Mouse (Mus musculus) left cerebral cortex, adult 18-20 months (tissue): ENCODE results near the gene Cpm. TPM values are rescaled to one million over a fixed set of nuclear protein-coding genes. Genes with fewer than 3 reads are reported as not detected.
"Not testable (repeated sequence)": the region's sequence is repeated elsewhere in the genome, so short reads cannot be mapped to it uniquely, and the experiment has no call there.

Source experiments
- DNase-seq, 2 experiments: peaks; one replicate each; pipeline ENCODE4 v3.0.0; 2021 to 2022; ENCODE audit warnings: low spot score in 2 of 2, mixed read lengths in 1 of 2
- total RNA-seq, 2 experiments: library from RNA; stranded (reverse); gene quantifications; 2 replicates each; pipeline ENCODE4 v1.2.3; 2021

Cpm gene
- total RNA-seq, 2 experiments from 2014 or later, result 4.2 TPM

DNA sequence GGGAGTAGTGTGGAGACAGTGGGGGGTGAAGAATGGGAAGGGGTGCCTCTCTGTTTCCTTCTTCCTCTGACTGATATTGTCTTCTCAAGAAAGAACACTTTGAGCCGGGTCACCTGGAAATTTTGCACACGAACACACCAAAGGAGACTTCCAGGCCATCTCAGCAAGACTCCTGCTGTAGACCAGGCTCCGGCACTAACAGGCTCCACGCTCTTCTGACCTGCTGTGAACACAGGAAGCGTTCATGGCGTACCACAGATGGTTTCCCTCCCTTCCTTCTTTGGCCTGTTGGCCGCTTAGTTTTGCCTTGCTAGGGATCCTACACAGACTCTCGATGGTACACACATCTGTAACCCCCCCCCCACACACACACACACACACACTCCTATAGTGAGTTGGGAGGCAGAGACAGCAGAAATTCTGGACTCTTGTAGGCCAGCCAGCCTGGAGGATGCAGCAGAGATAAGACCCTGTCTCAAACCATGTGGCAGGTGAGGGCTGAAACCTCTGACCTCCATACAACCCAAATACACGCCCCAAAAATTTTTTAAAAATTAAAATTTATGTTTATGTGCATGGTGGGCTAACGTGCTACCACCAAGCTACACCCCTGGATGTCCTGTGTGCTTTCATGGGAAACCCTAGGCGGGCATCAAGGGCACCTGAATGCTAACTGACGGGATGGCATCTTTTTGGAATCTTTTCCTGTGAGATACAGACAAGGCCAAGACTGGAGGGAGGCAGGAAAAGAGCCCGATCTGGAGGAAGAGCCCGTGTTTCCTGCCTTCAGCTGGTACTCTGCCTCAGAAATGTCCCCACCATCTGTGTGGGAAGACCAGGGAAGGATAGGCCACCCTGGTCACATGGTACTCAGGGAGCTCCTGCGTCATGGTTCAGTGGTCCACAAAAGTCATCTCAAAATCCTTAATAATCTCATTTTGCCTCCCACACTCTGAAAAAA lies 23.7 kb upstream of the Cpm start:
- no peak for DNase-seq

DNA sequence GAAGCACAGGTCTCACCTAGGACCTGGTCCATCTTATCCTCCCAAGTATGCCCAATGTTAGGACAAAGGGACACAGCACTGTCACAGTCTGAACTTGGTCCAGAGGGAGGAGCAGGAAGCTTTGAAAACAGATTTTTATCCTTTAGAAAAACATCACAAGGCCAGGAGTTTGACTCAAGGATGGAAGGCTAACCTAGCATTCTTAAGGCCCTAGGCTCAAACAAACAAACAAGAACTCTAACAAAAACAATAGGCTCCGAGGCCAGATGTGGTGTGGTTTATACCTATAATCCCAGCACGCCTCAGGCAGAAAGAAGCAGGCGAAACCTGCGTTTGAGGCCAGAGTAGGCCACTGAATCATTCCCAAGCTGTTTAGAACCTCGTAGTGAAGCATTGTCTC lies 22.9 kb upstream of the Cpm start:
- no peak for DNase-seq

DNA sequence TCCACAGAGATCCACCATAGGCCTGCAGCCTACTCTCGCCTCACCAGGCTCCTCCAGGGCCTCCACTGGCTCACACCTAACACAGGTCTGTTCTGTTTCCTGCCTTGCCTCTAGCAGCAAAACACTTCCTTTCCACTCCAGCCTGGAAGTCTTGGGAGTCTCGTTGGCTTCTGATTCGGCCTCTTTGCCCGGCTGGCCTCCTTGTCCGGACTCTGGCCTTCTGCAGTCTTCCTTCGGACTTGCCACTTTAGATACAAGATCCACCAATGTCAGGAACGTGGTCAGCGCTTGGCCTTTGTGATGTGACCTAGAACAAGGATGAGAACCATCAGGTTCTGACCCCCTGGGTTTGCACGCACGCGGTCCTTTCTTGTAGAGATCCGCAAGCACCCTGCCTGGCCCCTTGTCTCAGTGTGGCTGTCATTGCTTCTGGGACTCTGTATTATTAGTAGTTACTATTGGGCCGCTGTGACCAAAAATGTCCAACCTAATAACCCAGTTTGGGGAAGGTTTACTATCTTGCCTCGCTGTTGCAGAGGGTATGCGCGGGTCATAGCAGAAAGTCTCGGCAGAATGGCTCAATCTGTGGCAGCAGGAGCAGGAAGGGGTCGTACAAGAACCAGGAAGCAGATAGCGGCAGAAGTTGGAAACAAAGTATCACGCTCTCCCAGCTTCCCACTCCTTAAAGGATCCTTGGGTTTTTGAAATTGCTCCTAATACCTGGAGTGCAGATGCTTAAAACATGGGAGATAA lies 22.1 kb upstream of the Cpm start:
- DNase-seq, result no peak

DNA sequence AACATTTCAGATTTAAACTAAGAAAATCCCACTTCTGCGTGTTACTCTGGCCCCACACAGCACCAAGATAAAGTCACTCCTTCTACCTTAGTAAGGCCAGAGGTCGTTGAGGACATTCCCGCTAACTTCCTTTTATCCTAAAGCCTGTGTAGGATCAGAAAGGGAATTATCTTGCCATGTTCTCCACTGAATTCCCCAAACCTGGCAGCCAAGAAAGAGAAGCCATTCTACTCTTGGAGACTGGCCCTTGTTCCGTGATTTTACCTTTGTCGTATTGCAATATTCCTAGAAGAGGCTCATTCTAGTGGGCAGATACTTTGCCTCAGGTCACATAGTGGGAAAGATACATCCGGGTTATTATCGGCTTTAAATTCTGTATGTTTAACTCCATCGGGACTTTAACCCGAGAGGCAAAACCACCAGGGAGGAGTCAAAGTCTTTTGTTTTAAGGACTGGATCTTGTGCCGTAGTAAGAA lies 21.5 kb upstream of the Cpm start:
- DNase-seq, result no peak

DNA sequence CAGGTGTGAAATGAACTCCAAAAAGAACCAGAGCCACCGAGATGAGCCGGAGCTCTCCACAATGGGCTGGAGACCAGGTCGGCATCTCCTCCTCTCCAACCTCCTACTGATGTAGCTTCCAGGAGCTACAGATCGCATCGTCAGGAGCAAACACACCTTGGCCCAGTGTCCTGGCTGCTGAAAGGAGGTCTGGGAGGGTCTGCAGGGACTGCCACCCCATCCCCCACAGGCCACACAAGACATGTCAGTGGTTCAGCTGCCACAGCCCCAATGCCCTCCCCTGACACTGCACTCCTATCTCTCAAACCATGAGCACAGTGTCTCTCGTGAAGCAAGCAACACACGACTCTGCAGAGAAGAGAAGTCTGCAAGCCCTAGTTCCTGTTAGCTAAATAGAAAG lies 20.8 kb upstream of the Cpm start:
- no peak for DNase-seq

DNA sequence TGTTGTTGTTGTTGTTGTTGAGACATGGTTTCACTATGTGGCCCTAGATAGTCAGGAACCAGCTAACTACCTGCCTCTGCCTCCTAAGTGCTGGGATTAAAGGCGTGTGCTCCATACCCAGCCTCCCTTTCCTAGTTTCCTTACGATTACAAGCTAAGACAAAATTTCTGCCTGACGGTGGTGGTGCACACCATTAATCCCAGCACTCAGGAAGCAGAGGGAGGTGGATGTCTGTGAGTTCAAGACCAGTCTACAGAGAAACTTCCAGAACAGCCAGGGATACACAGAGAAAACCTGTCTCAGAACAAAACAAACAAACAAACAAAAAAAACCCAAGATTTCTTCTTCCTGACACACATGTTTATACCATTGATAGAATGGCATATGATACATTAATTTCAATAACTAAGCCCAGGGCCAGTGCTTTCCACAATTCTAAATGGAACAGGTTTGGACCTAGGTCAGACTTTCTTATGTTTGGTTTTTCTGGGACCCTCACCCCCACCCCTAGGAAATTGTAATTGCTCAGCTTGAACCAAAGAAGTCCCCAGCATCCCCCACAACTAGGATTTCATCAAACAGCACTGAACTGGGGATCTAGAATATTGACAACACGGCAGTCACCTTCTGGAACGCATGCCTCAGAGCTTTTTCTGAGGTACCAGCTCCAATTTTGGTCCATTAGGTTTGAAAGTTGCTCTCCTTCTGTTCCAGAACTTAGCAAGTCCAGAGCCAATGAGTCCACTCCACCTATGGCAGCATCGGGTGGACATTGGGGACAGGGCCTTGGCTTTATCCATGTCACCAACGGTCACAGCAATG lies 20.1 kb upstream of the Cpm start:
- no peak for DNase-seq

DNA sequence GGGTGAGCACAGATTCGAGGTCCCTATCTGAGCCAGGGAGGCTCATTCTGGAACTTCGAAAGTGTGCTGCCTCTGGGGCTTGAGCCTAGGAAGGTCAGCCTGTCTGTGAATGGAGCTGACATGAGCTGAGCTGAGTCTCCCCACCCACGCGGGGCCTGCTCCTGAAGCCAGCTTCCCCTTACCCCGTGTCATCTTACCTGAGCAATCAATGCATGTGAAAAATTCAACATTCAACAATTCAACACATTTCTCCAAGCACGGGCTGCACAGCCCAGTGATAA lies 19.6 kb upstream of the Cpm start:
- no peak for DNase-seq

DNA sequence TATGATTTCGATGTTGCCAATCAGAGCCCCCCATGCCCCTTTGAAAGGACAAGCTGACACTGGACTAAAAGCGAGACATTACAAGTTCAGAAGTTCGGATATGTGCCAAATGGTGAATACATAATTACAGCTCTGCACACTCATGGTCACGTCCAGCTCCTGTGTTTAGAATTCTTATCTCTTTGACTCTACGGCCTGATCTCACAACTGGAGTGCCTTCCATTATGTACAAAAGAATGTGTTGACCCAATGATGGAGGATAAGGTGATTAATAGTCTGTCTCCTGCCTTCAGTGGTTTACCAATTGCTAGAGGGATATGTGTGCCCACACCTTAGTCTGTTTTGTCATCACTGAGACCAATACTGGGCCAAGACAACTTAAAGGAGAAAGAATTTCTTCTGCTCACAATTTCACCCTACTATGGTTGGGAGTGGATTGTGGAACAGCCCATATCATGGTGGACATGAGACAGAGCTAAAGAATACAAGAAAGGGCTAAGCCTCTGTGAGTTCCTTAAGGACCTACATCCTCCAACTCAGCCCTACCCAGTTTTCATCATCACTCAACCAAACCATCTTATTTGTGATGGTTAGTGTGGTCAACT lies 19.0 kb upstream of the Cpm start:
- DNase-seq, result no peak

DNA sequence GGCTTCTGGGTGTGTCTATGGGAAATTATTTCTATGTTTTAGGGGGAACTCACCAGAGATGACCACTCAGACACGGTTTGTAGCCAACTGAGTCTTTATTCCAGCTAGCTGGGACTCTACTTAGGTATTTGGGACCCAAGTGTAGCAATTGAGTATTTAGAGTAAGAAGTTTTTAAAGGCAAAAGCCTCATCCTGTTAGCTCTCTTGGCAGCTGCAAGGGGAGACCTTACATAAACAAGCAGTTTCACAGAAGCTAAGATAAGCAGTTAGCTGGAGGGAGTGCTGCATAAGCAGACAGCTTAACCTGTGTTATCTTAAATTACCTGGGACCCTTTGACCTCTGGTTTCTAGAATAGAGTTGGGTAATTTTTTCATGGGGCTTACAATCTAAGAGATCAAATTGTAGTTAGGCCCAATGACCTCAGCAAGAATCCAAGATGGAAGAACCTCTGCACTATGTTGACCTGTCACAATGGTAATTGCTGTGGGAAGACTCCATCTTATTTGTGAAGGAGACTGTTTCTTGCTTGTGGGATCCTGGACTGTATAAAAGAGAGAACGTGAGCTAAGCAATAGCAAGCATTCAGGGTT lies 18.4 kb upstream of the Cpm start:
- DNase-seq, result no peak

DNA sequence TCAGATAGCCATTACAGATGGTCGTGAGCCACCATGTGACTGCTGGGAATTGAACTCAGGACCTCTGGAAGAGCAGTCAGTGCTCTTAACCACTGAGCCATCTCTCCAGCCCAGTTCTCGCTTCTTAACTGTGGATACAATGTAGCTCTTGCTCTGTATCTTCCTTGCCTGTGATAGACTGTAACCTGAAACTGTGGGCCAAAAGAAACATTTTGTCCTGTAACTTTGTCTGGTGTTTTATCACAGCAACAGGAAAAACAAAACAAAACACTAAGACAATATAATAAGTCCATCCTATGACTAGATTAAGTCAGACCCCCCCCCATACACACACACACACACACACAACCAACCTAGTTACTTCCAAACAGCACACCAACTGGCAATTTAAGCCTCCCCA lies 17.8 kb upstream of the Cpm start:
- DNase-seq, result no peak

DNA sequence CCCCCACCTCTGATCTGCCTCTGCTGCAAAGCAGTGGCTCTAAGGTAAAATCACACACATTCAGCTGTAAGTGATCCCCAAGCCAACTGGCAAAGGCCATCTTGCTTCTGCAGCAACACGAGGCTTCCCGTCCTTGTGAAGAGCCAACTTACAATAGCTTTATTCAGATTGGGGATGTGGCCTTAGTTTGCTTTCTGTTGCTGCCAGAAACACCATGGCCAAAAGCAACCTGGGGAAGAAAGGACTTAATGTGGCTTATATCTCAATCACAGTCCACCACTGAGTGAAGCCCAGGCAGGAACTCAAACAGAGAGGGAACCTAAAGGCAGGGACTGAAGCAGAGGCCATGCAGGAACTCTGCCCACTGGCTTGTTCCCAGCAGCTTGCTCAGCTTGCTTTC lies 17.3 kb upstream of the Cpm start:
- DNase-seq, result no peak

DNA sequence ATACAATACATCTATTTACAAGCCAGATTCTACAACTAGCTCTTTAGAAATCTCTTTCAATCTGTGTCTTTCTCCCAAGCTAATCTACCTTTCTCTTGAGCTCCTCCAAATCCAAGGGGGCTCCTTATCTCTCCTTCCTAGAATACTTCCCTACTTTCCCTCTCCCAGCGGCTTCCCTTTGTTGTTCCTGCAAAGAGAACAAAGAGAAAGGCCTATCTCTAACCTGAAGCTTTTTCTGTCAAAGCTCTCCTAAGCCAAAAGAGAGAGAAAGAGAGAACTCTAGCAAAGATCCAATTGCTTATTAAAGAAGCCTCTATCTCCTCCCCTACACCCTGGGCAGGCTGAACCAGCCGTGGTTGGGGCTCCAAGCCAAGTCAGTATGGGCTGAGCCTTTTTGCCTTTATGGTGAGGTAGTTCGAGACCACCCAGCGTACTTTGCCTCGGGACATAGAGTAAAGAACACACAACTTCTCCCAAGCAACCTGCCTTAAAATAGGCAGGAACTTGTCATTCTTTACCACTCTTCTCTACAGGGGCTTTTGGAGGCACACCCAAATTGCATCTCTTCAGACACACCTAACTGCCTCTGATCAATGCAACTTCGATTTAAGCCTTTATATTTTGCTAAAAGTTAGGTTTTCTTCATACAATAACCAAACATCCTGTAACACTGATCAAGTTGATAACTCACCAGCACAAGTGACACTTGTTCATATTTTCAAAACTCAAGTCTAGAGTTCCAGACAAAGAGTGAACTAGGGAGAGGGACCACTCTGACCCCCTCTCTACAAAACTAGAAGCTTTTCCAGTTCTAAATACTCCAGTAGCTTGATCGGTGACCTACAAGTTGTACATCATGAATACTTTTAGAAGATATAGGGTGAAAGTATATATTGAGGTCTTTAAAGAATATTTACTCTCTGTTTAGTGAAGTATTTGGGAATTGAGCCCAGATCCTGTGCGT lies 16.4 kb upstream of the Cpm start:
- no peak for DNase-seq

DNA sequence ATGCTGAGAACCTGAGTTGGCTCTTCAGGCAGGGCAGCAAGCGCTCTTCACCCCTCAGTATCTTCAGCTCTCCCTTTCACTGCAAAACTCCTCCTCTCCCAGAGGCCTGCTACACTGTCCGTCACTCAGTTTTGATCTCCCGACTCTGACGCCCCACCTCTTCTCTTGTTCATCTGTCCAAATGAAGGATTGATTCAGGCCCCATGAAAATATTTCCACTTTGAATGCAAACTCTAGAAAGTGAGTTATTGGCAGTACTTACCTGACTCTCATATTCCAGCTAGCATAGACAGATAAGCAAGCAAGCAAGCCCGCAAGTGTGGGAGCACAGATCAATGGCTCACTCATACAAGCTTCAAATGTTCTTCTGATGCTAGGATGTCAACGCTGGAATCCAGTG lies 15.3 kb upstream of the Cpm start:
- no peak for DNase-seq

DNA sequence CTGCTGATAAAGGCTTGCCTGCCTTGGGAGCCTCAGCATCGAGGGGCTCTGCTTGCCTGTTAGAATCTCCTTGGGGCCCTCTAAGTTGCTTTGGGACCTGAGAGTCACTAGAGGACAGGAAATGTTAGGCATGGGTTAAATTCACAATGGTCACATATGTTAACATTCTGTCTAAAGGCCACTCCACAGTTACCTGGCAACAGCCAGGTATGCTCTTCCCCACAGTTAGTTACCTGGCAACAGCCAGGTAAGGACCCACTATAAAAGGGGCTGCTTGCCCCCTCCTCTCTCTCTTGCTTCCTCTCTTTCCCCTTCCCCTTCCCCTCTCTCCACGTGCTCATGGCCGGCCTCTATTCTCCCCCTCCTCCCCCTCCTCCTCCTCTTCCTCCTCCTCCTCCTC lies 14.9 kb upstream of the Cpm start:
- no peak for DNase-seq

DNA sequence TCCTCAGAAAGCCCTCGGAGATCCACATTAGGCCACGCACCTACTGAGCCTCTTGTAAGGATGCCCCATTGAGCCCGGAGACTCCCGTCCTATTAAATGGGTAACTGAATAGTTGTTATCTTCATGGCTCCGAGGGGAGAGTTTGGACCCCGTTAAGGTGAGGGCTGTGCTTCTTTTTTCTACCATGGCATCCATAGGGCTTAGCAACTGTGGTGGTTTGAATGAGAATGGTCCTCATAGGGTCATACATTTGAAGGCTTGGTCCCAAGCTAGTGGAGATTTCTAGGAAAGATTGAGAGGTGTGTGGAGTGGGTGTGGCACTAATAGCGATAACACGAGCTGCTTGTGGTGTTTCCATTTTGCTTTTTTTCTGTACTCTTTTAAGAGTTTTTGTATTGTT lies 14.1 kb upstream of the Cpm start:
- DNase-seq, result no peak

DNA sequence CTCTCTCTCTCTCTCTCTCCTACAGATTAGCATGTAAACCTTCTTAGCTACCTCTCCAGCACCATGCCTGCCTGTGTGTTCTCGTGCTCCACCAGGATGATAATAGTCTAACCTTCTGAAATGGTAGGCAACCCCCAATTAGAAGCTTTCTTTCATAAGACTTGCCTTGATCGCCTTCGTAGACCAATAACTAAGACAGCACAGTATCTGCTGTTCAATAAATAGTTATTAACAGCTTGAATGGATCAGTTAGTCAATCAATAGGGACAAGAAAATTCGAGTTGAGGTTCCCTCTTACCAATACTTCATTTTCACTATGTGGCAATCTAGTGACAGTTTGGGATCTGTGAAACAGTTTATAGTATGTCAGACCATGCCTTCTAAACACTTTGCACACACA lies 13.6 kb upstream of the Cpm start:
- DNase-seq, result no peak

DNA sequence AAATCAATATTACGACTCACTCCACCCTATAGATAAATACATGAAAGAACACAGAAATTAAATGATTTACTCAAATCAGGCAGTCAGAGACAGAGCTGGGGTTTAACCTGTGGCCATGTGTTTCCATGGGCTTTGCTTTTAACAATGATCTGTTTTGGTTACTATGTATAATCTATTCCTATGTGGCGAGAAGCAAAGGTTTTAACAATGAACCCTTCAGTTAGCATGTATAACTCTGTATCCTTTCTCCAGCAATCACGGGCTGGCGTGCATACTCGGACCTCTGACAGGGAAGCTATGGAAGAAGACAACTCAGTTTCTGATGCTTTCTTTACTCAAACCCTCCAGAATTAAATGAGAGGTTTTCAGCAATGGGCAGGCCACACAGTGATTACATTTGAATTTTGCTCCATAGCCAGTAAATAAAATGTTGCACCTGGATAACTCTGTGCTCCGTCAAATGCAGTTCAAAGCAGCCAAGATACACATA lies 13.1 kb upstream of the Cpm start:
- no peak for DNase-seq

DNA sequence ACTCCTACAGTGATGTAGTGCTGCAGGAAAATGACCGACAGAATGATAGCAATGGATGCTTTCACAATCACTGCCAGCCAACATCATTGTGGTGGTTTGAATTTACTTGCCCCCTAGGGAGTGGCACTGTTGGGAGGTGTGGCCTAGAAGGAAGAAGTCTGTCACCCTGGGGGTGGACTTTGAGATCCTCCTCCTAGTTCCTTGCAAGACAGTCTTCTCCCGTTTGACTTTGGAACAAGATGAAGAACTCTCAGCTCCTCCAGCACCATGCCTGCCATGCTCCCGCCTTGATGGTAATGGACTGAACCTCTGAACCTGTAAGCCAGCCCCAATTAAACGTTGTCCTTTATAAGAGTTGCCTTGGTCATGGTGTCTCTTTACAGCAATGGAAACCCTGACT lies 12.5 kb upstream of the Cpm start:
- not testable (repeated sequence) for DNase-seq

DNA sequence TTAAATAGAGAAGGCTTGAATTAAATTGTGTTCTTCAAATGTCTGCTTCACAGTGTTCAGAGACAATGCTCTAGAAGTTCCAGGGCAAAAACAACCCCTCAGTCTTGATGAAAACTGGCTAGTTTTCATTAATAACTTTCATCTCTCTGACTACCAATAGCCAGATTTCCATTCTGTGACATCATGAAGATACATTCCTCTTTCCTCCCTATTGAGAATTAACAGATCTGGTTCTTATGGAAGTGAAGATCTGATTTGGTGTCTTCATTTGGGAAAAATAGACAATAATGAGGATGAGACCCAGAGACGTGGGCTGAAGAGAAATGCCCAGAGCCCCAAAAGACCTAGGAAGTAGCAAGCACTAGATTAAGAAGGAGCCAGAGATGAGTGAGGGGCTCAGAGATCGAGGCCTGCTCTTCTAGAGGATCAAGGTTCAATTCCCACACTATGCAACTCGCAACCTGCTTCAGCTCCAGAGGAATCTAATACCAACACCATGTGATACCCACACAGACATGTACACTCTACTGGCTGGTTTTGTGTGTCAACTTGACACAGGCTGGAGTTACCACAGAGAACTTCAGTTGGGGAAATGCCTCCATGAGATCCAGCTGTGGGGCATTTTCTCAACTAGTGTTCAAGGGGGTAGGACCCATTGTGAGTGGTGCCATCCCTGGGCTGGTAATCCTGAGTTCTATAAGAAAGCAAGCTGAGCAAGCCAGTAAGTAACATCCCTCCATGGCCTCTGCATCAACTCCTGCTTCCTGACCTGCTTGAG lies 11.5 kb upstream of the Cpm start:
- DNase-seq, result no peak
